Mouse (Mus musculus) myocyte (in vitro differentiated cells): ENCODE results near the gene Psmb3. TPM values are rescaled to one million over a fixed set of nuclear protein-coding genes. Genes with fewer than 3 reads are reported as not detected.

Experiments
- H3K27me3 ChIP-seq: one replicate; pipeline ENCODE4 v1.6.1; 2011; ENCODE audit not compliant: control insufficient read depth, insufficient read depth, insufficient read length
- H3K36me3 ChIP-seq: one replicate; pipeline ENCODE4 v1.6.1; 2011; ENCODE audit not compliant: control insufficient read depth, insufficient read depth
- H3K4me2 ChIP-seq: one replicate; pipeline ENCODE4 v1.6.1; 2011; ENCODE audit warnings: low read depth, control low read depth
- H3K4me3 ChIP-seq: one replicate; pipeline ENCODE4 v1.5.1; 2011; ENCODE audit warnings: mild to moderate bottlenecking, control low read depth, moderate library complexity
- H3K79me2 ChIP-seq: one replicate; pipeline ENCODE4 v1.6.1; 2011; ENCODE audit not compliant: control insufficient read depth, insufficient read depth
- H3ac ChIP-seq: one replicate; pipeline ENCODE4 v1.6.1; 2011; ENCODE audit not compliant: control insufficient read depth, insufficient read length
- CEBPB ChIP-seq: IDR thresholded peaks from 2 replicates; pipeline ENCODE4 v1.6.1; 2011; ENCODE audit warnings: mild to moderate bottlenecking, moderate library complexity; ENCODE audit not compliant: poor library complexity, insufficient read depth, severe bottlenecking
- E2F4 ChIP-seq: IDR thresholded peaks from one replicate; pipeline ENCODE4 v1.6.1; 2011; ENCODE audit warnings: mild to moderate bottlenecking, control low read depth, moderate library complexity; ENCODE audit not compliant: insufficient read depth
- MAX ChIP-seq: IDR thresholded peaks from one replicate; pipeline ENCODE4 v1.6.1; 2011; ENCODE audit warnings: low read depth, mild to moderate bottlenecking, control low read depth
- MYOD1 ChIP-seq, 3 experiments: IDR thresholded peaks; one replicate each; pipeline ENCODE4 v1.6.1; 2011; ENCODE audit warnings: control low read depth in 2 of 3, low read depth in 2 of 3, mild to moderate bottlenecking in 2 of 3, moderate library complexity in 1 of 3; ENCODE audit not compliant: insufficient read length in 2 of 3, control insufficient read depth in 1 of 3
- MYOG ChIP-seq, 3 experiments: IDR thresholded peaks; one replicate each; pipeline ENCODE4 v1.6.1; 2011; ENCODE audit warnings: control low read depth in 2 of 3, low read depth in 2 of 3, mild to moderate bottlenecking in 2 of 3; ENCODE audit not compliant: insufficient read length in 2 of 3, control insufficient read depth in 1 of 3, insufficient read depth in 1 of 3
- POLR2A ChIP-seq: IDR thresholded peaks from one replicate; pipeline ENCODE4 v1.6.1; 2011; ENCODE audit warnings: low read depth, mild to moderate bottlenecking, control low read depth, moderate library complexity; ENCODE audit not compliant: insufficient read length
- POLR2AphosphoS2 ChIP-seq: IDR thresholded peaks from one replicate; pipeline ENCODE4 v1.6.1; 2011; ENCODE audit warnings: low read depth, control low read depth; ENCODE audit not compliant: insufficient read length
- REST ChIP-seq: IDR thresholded peaks from one replicate; pipeline ENCODE4 v1.6.1; 2011; ENCODE audit warnings: mild to moderate bottlenecking, control low read depth, moderate library complexity; ENCODE audit not compliant: insufficient read depth, insufficient read length
- SRF ChIP-seq: IDR thresholded peaks from one replicate; pipeline ENCODE4 v1.6.1; 2011; ENCODE audit warnings: low read depth; ENCODE audit not compliant: control insufficient read depth, insufficient read length
- TCF12 ChIP-seq: IDR thresholded peaks from one replicate; pipeline ENCODE4 v1.6.1; 2011; ENCODE audit warnings: mild to moderate bottlenecking, control low read depth; ENCODE audit not compliant: poor library complexity, insufficient read depth, severe bottlenecking
- TCF3 ChIP-seq: IDR thresholded peaks from one replicate; pipeline ENCODE4 v1.6.1; 2011; ENCODE audit warnings: low read depth, control low read depth; ENCODE audit not compliant: insufficient read length
- USF1 ChIP-seq: IDR thresholded peaks from one replicate; pipeline ENCODE4 v1.6.1; 2011; ENCODE audit warnings: low read depth, mild to moderate bottlenecking, control low read depth, moderate library complexity
- polyA plus RNA-seq: library from polyadenylated mRNA; unstranded; fragments of >200 nt; fragmentation: generic; extraction: Trizol; gene quantifications from one replicate; pipeline ENCODE4 v1.2.1, GENCODE M21; 2012; ENCODE audit warnings: missing spikeins

The Psmb3 gene
- polyA plus RNA-seq, 1 experiment = 694 TPM

DNA sequence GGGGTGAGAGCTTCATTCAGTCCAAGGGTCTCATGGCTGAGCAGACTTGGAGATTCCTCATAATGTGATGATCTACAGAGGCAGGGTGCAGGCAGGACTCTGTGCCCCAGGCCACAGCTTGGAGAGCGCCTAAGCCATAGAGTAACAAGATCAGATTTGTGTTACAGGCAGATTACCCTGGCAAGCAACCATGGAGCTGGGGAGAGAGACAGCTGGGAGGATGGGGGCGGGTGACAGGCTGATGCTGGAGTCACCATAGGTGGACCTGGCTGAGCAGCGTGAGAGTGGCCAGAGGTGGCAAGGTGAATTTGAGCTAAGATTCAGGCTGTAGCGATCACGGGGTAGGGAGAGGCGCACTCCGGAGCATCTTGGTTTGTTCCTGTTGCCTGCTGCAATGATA lies 35.0 kb upstream of the Psmb3 start:
- Histone ChIP-seq H3K4me3 (no peak overlapping the region), H3K4me2 (no peak overlapping the region), H3K27me3 (no peaks in the 10 kb centered on the region), H3K36me3 (peaks cover 8% of the 10 kb centered on the region), H3K79me2 (peaks cover 12% of the 10 kb centered on the region), H3ac (no peak overlapping the region)
- TF ChIP-seq SRF = no peak
- no peak for TF ChIP-seq REST
- no peak for TF ChIP-seq MYOG (IDR thresholded peaks at IDR 0.05; ENCODE audit: control insufficient read depth in 1 of 3, insufficient read depth in 1 of 3, insufficient read length in 2 of 3, low read depth in 2 of 3)
- TF ChIP-seq POLR2AphosphoS2 = no peak
- no peak for TF ChIP-seq TCF3
- TF ChIP-seq TCF12 = no peak
- TF ChIP-seq E2F4 = no peak
- TF ChIP-seq MAX = no peak
- no peak for TF ChIP-seq MYOD1 (IDR thresholded peaks at IDR 0.05; ENCODE audit: control insufficient read depth in 1 of 3, insufficient read length in 2 of 3, low read depth in 2 of 3)
- TF ChIP-seq CEBPB = no peak
- no peak for TF ChIP-seq POLR2A
- TF ChIP-seq USF1 = no peak

DNA sequence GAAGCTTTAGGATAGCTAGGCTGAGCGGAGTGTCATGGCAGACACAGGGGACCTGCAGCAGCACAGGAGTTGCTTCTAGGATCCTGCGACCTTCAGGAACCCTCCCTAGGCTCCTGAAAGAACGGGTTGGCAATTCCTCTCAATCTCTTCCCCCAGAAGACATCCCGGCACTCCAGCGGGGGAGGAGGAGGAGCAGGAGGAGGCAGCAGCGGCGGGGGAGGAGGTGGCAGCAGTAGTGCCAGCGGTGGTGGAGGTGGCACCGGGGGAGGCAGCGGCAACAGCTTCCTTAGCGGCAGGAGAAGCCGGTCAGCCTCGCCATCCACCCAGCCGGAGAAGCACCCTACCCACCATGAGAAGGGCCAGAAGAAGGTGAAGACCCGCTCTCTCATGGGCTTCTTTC lies 33.9 kb upstream of the Psmb3 start:
- H3K4me3 ChIP-seq = no peak overlapping the region
- H3ac ChIP-seq = no peak overlapping the region
- peaks cover 8% of the 10 kb centered on the region for H3K36me3 ChIP-seq
- H3K79me2 ChIP-seq = peaks cover 8% of the 10 kb centered on the region
- no peak overlapping the region for H3K4me2 ChIP-seq
- H3K27me3 ChIP-seq = no peaks in the 10 kb centered on the region
- no peak for TF ChIP-seq USF1
- no peak for TF ChIP-seq SRF
- no peak for TF ChIP-seq MAX
- TF ChIP-seq POLR2A = no peak
- no peak for TF ChIP-seq CEBPB
- no peak for TF ChIP-seq MYOG (IDR thresholded peaks at IDR 0.05; ENCODE audit: control insufficient read depth in 1 of 3, insufficient read depth in 1 of 3, insufficient read length in 2 of 3, low read depth in 2 of 3)
- TF ChIP-seq REST = no peak

DNA sequence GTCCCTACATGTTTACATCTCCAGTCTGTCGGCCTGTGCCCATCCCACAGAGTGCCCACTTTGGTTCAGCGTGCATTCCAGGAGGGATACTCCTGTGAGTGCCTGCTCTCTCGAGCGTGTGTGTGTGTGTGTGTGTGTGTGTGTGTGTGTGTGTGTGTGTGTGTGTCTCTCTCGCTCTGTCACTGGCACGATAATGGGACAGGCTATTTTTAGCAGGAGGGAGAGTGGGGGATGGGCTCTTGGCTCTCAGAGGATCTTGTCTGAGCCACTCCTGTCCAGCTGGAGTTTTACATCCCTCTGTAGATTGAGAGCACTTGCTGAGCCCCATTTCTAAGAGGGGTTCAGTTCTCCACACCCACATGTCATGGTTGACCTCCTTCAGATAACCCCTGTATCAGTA lies 33.4 kb upstream of the Psmb3 start:
- TF ChIP-seq MYOD1 (IDR thresholded peaks at IDR 0.05; ENCODE audit: control insufficient read depth in 1 of 3, insufficient read length in 2 of 3, low read depth in 2 of 3) = peak in 1 of 3 experiments; percentile 16
- no peak for TF ChIP-seq TCF3
- Histone ChIP-seq H3K4me3 (no peak overlapping the region), H3K36me3 (peaks cover 8% of the 10 kb centered on the region), H3K4me2 (no peak overlapping the region), H3K27me3 (no peaks in the 10 kb centered on the region), H3ac (no peak overlapping the region), H3K79me2 (peaks cover 3% of the 10 kb centered on the region)

DNA sequence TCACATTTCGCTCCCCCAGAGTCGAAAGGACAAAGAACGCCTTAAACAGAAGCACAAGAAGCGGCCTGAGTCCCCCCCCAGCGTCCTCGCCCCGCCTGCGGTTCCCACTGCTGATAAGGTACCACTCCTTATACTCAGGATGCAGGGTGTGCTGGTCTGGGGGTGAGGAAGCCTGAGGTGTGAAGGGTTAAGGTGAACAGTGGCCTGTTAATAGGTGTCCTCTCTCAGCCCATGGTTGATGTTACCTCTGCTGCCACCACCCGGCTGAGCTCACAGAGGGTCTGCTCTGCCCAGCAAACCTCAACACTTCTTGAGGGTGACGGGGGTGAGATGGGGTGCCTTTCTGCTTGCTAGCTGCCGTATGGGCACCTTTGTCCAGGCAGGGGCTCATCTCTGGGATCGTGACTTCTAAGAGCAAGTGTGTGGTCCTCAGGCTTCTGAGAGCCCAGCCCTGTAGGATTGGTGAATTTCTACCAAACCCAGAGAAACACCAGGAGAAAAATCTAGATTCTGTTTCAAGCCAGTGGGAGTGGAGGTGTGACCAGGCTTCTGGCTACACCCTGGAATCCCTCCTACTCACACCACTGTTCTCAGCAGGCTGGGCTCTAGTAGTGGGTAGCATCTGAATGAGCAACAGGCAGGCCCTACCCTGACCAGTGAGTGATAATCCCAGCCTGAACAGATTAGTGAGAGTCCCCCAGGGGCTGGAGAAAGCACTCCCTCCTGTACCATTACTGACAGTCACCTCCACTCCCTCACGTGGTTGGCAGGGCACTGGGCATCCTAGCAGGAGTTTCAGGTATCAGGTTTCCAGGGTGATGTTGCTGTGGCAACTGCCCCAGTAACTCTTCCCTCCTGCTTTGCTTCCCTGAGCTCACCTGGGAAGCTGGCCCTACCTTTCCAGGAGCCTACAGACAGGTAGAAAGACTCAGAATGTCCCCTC lies 32.7 kb upstream of the Psmb3 start:
- Histone ChIP-seq H3K79me2 (no peaks in the 10 kb centered on the region), H3K4me2 (no peak overlapping the region), H3K27me3 (no peaks in the 10 kb centered on the region), H3ac (no peak overlapping the region), H3K4me3 (no peak overlapping the region), H3K36me3 (peaks cover 9% of the 10 kb centered on the region)
- no peak for TF ChIP-seq POLR2AphosphoS2
- TF ChIP-seq E2F4 = no peak
- no peak for TF ChIP-seq MYOG (IDR thresholded peaks at IDR 0.05; ENCODE audit: control insufficient read depth in 1 of 3, insufficient read depth in 1 of 3, insufficient read length in 2 of 3, low read depth in 2 of 3)
- no peak for TF ChIP-seq CEBPB
- no peak for TF ChIP-seq USF1
- no peak for TF ChIP-seq MAX

DNA sequence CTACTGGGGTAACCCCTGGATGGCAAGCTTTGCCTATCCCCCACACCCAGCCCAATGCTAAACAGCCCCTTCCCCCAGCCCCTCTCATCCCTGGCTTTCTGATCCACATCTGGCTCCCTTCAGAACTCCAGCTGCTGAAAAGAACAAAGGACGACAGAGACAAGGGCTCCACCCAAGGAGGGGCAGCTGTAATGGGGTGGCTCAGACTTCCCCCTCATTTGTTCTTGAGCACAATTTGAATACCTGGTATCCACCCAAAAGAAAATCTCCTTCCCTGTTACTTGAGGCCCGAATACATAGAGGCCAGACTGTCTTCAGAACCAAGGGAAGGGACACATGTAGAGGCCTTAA lies 32.0 kb upstream of the Psmb3 start:
- no peaks in the 10 kb centered on the region for H3K79me2 ChIP-seq
- no peaks in the 10 kb centered on the region for H3K27me3 ChIP-seq
- no peak overlapping the region for H3K4me2 ChIP-seq
- peaks cover 11% of the 10 kb centered on the region for H3K36me3 ChIP-seq
- H3K4me3 ChIP-seq = no peak overlapping the region
- TF ChIP-seq MAX = no peak
- TF ChIP-seq USF1 = no peak
- no peak for TF ChIP-seq POLR2AphosphoS2
- no peak for TF ChIP-seq TCF3
- TF ChIP-seq POLR2A = no peak
- no peak for TF ChIP-seq MYOD1 (IDR thresholded peaks at IDR 0.05; ENCODE audit: control insufficient read depth in 1 of 3, insufficient read length in 2 of 3, low read depth in 2 of 3)
- no peak for TF ChIP-seq SRF
- TF ChIP-seq TCF12 = no peak
- no peak for TF ChIP-seq REST
- TF ChIP-seq MYOG (IDR thresholded peaks at IDR 0.05; ENCODE audit: control insufficient read depth in 1 of 3, insufficient read depth in 1 of 3, insufficient read length in 2 of 3, low read depth in 2 of 3) = no peak
- TF ChIP-seq CEBPB = no peak
- TF ChIP-seq E2F4 = no peak
- no peak overlapping the region for H3ac ChIP-seq
